Mouse (Mus musculus): Measurements from ENCODE around the gene Nrxn1.

GRCm38 (mm10) chr17:90244339-90244738 lies 848.5 kb downstream of the Nrxn1 start:
- TF ChIP-seq CTCF (conservative IDR thresholded peaks at IDR 0.05 in 1 of 2, IDR thresholded peaks at IDR 0.05 in 1 of 2; ENCODE audit: low read depth in 2 of 2, low read length in 2 of 2) (no peak), NELFE (IDR thresholded peaks at IDR 0.05; ENCODE audit: low read depth, low read length) (no peak), ZNF384 (IDR thresholded peaks at IDR 0.05; ENCODE audit: low read depth, low read length) (no peak)
